In the genomic region with DNA sequence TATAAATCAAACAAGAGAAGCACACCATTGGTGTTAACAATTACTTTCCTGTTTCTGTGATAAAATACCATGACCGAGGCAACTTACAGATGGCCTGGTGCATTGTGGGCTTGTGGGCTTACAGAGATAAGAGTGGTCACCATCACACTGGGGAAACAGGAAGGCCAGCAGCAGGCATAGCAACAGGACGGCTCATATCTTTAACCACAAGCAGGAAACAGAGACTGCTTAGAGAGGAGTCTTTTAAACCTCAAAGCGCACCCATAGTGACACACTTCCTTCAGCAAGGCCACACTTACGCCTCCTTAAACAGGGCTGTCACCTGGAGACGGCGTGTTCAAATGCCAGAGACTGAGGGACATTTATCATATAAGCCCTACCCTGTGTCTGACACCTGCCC, we compare ENCODE assay signal across 9 mouse cellular contexts.
DNase-seq lines count a peak whose midpoint lies in the region; ATAC-seq and TF ChIP-seq lines count a peak whose summit lies in the region.
"Had no signal": no experiment of that assay in that cellular context is flagged by ENCODE, and none has a peak within 500 bp of the region (broad histone marks: within the 10 kb centered on the region; RNA-seq: fewer than 3 reads in every experiment).

No protein-coding gene starts in this region.

- no peaks in the 10 kb centered on the region for H3K4me1 ChIP-seq in hindbrain, postnatal 0 days (ENCODE audit: insufficient read depth, low read length)
- H3K4me1 ChIP-seq in neural tube, embryonic 15.5 days, result peaks cover 22% of the 10 kb centered on the region
- peaks cover 9% of the 10 kb centered on the region for H3K4me1 ChIP-seq in kidney, embryonic 16.5 days (ENCODE audit: insufficient read depth, low read length)
- H3K4me1 ChIP-seq: embryonic facial prominence, embryonic 12.5 days had no signal

- TF ChIP-seq CTCF in hindbrain, postnatal 0 days (IDR thresholded peaks at IDR 0.05; ENCODE audit: low read depth), result no peak

- H3K36me3 ChIP-seq in hindbrain, postnatal 0 days (ENCODE audit: insufficient read depth, low read length), result peaks cover 1% of the 10 kb centered on the region; the same call in 1 of the 2 replicates
- H3K36me3 ChIP-seq in neural tube, embryonic 15.5 days, result peaks cover 26% of the 10 kb centered on the region
- H3K36me3 ChIP-seq in kidney, embryonic 16.5 days (ENCODE audit: insufficient read depth, low read length), result 0 out of 2 replicates have a peak, but pooled peaks cover 9% of the 10 kb centered on the region

- no peak overlapping the region for H3K27ac ChIP-seq in hindbrain, postnatal 0 days
- H3K27ac ChIP-seq in neural tube, embryonic 15.5 days (replicated peaks), result peak overlapping the region; percentile 28; the same call in 1 of the 2 replicates
- H3K27ac ChIP-seq in kidney, embryonic 16.5 days (ENCODE audit: low read length), result no peak overlapping the region

- no peak overlapping the region for H3K4me2 ChIP-seq in hindbrain, postnatal 0 days (ENCODE audit: low read depth, low read length)
- no peak overlapping the region for H3K4me2 ChIP-seq in neural tube, embryonic 15.5 days
- H3K4me2 ChIP-seq in kidney, embryonic 16.5 days (replicated peaks; ENCODE audit: low read depth, low read length), result no peak overlapping the region
- H3K4me2 ChIP-seq: embryonic facial prominence, embryonic 12.5 days had no signal

- H3K9ac ChIP-seq in hindbrain, postnatal 0 days (replicated peaks; ENCODE audit: low read length), result no peak overlapping the region
- no peak overlapping the region for H3K9ac ChIP-seq in neural tube, embryonic 15.5 days (replicated peaks)
- no peak overlapping the region for H3K9ac ChIP-seq in kidney, embryonic 16.5 days (replicated peaks; ENCODE audit: low read length)
- H3K9ac ChIP-seq: embryonic facial prominence, embryonic 12.5 days had no signal

- 0 out of 2 replicates have a peak, but pooled peaks have one; percentile 12 for ATAC-seq in hindbrain, postnatal 0 days
- no peak for ATAC-seq in neural tube, embryonic 15.5 days (ENCODE audit: low FRiP score)
- no peak for ATAC-seq in kidney, embryonic 16.5 days (ENCODE audit: low FRiP score, low TSS enrichment)

- peak; percentile 25 for DNase-seq in lung, postnatal 36 days
- DNase-seq in lung, postnatal 10 days, result no peak
- DNase-seq in T-cell, adult 2 months (ENCODE audit: low spot score), result peak; percentile 76
- DNase-seq in hindbrain, postnatal 0 days (ENCODE audit: low spot score), result no peak
- DNase-seq in kidney, postnatal 25 days, result no peak
- DNase-seq: gastrocnemius, postnatal 25 days had no signal

- no peaks in the 10 kb centered on the region for H3K27me3 ChIP-seq in hindbrain, postnatal 0 days (ENCODE audit: insufficient read depth, low read length)
- no peaks in the 10 kb centered on the region for H3K27me3 ChIP-seq in neural tube, embryonic 15.5 days (replicated peaks)
- no peaks in the 10 kb centered on the region for H3K27me3 ChIP-seq in kidney, embryonic 16.5 days (ENCODE audit: insufficient read depth, low read length)
- H3K27me3 ChIP-seq: embryonic facial prominence, embryonic 12.5 days had no signal

- H3K9me3 ChIP-seq in hindbrain, postnatal 0 days (ENCODE audit: low read length), result no peaks in the 10 kb centered on the region
- H3K9me3 ChIP-seq in neural tube, embryonic 15.5 days (replicated peaks), result no peaks in the 10 kb centered on the region
- H3K9me3 ChIP-seq in kidney, embryonic 16.5 days (ENCODE audit: low read length), result no peaks in the 10 kb centered on the region
- H3K9me3 ChIP-seq: embryonic facial prominence, embryonic 12.5 days had no signal

- H3K4me3 ChIP-seq in hindbrain, postnatal 0 days (ENCODE audit: low read length), result no peak overlapping the region
- no peak overlapping the region for H3K4me3 ChIP-seq in neural tube, embryonic 15.5 days (replicated peaks)
- H3K4me3 ChIP-seq in kidney, embryonic 16.5 days (ENCODE audit: low read length), result no peak overlapping the region
- H3K4me3 ChIP-seq: embryonic facial prominence, embryonic 12.5 days had no signal

- WGBS in hindbrain, postnatal 0 days, result 73% methylated on average over 6 of the region's 6 CpGs
- 75% methylated on average over 6 of the region's 6 CpGs for WGBS in neural tube, embryonic 15.5 days
- 69% methylated on average over 6 of the region's 6 CpGs for WGBS in kidney, embryonic 16.5 days

Comparison
In these comparisons a context has a peak if more than half of its experiments do, and no peak if none do; other contexts are left out.
1. DNase-seq: peak in lung, postnatal 36 days (single experiment) and T-cell, adult 2 months (single experiment); none in lung, postnatal 10 days (single experiment), hindbrain, postnatal 0 days (single experiment) and kidney, postnatal 25 days (0 of 2).